Mouse (Mus musculus) embryonic facial prominence, embryonic 13.5 days (tissue): ENCODE measurements around the gene Mtss1l. TPM values are rescaled to one million over a fixed set of nuclear protein-coding genes. Genes with fewer than 3 reads are reported as not detected.

ENCODE experiments used
- ATAC-seq: fragments of 200-750 bp; cut with Nextera tagmentation; 2 replicates; pipeline ENCODE4 v1.8.0; 2017; ENCODE audit warnings: low read depth; ENCODE audit not compliant: insufficient number of reproducible peaks, insufficient read depth, low FRiP score, low TSS enrichment
- H3K27ac ChIP-seq: fragments of 300-500 bp; sonication (generic); 2 replicates; pipeline ENCODE4 v1.5.1; 2015; ENCODE audit warnings: moderate library complexity, mild to moderate bottlenecking, inconsistent platforms
- H3K27me3 ChIP-seq: fragments of 300-500 bp; sonication (generic); 2 replicates; pipeline ENCODE4 v1.6.1; 2015; ENCODE audit warnings: mild to moderate bottlenecking, inconsistent platforms
- H3K36me3 ChIP-seq: fragments of 300-500 bp; sonication (generic); 2 replicates; pipeline ENCODE4 v1.6.1; 2015; ENCODE audit warnings: mild to moderate bottlenecking, inconsistent platforms
- H3K4me1 ChIP-seq: fragments of 300-500 bp; sonication (generic); 2 replicates; pipeline ENCODE4 v1.6.1; 2015; ENCODE audit warnings: inconsistent platforms
- H3K4me2 ChIP-seq: fragments of 300-500 bp; sonication (generic); 2 replicates; pipeline ENCODE4 v1.6.1; 2015; ENCODE audit warnings: moderate library complexity, mild to moderate bottlenecking, inconsistent platforms
- H3K4me3 ChIP-seq: fragments of 300-500 bp; sonication (generic); 2 replicates; pipeline ENCODE4 v1.5.1; 2015; ENCODE audit warnings: mild to moderate bottlenecking, inconsistent platforms
- H3K9ac ChIP-seq: fragments of 300-500 bp; sonication (generic); 2 replicates; pipeline ENCODE4 v1.6.1; 2015; ENCODE audit warnings: mild to moderate bottlenecking, inconsistent platforms
- H3K9me3 ChIP-seq: fragments of 300-500 bp; sonication (generic); 2 replicates; pipeline ENCODE4 v1.6.1; 2016; ENCODE audit warnings: inconsistent platforms
- WGBS: fragments of 180-500 bp; shearing (Covaris S2); methylation state at CpG from one replicate; pipeline ENCODE4 v1.1.7; 2015; ENCODE audit warnings: mixed read lengths; 5-methylcytosine and 5-hydroxymethylcytosine counted together
- polyA plus RNA-seq: library from polyadenylated mRNA; unstranded; fragments of >200 nt; fragmentation: Nextera tagmentation; extraction: Ambion mirVana; gene quantifications from 2 replicates; pipeline ENCODE4 v1.2.1, GENCODE M21; 2015

Gene Mtss1l
- polyA plus RNA-seq, result 11.0 and 12.6 TPM in 2 replicates

- no peaks in the 10 kb centered on the region for H3K27me3 ChIP-seq
- H3K4me2 ChIP-seq, result peak within 1 kb of the TSS; percentile 96
These were observed at the start of gene Mtss1l for GRCm38 (mm10) chr8:110720685-110721598. Mtss1l (plus strand) TSS chr8:110721476.

DNA sequence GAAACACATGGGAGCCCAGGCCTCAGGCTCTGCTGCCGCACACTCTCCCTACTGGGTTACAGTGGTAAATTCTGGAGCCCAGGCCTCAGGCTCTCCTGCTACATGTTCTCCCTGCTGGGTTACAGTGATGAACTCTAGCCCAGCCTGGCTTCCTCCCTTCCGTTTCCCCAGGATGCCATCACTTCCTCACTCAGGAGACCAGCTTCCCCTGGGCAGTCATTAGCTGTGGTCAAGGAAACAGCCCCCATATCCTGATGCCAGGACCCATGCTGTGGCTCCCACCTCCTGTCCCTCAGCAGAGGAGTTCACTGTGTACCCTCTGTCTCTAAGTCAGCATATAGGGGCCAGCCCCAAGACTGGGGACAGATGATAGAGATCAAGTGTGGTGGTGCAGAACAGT is 49.1 kb upstream of the Mtss1l start:
- H3K4me2 ChIP-seq, result no peak overlapping the region
- no peak for ATAC-seq
- H3K4me1 ChIP-seq, result peaks cover 54% of the 10 kb centered on the region
- H3K4me3 ChIP-seq, result no peak overlapping the region
- H3K36me3 ChIP-seq, result peaks cover 20% of the 10 kb centered on the region
- H3K9me3 ChIP-seq, result no peaks in the 10 kb centered on the region
- H3K27ac ChIP-seq, result peak overlapping the region; percentile 72; the same call in 1 of the 2 replicates
- 80% methylated on average over 2 of the region's 2 CpGs for WGBS
- H3K9ac ChIP-seq, result no peak overlapping the region
- H3K27me3 ChIP-seq, result no peaks in the 10 kb centered on the region

More at GRCm38 (mm10) chr8:110720685-110721598, at the start of gene Mtss1l:
- ATAC-seq, result peak; percentile 78
- Histone ChIP-seq H3K4me1 (peaks cover 88% of the 10 kb centered on the region), H3K27ac (peak within 1 kb of the TSS; percentile 91), H3K36me3 (peaks cover 19% of the 10 kb centered on the region), H3K9ac (peak within 1 kb of the TSS; percentile 94), H3K4me3 (peak within 1 kb of the TSS; percentile 77), H3K9me3 (no peaks in the 10 kb centered on the region)
- WGBS, result 4% methylated on average over 71 of the region's 75 CpGs

DNA sequence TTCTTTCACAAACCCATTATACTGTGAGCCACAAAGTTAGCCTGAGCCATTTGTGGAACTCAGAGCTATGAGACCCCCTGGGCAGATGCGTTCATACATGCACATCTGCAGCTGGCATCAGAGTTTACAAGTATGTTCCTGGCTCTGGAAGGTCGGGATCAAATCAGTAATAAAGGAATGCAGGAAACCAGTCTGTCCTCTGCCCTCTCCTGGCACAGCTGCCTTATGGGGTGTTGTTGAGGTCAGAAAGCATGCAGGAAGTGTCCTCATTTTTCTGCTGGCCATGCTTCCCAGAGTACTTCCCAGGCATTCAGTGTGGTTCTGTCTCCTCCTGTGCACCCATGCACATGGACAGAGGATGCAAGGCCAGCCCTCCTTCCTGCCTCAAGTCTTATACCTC is 48.1 kb upstream of the Mtss1l start:
- no peaks in the 10 kb centered on the region for H3K9me3 ChIP-seq
- no peaks in the 10 kb centered on the region for H3K27me3 ChIP-seq
- no peak overlapping the region for H3K4me2 ChIP-seq
- H3K4me3 ChIP-seq, result no peak overlapping the region
- peak overlapping the region; percentile 72 for H3K27ac ChIP-seq
- H3K36me3 ChIP-seq, result peaks cover 20% of the 10 kb centered on the region
- 44% methylated on average over 2 of the region's 2 CpGs for WGBS
- H3K9ac ChIP-seq, result no peak overlapping the region
- no peak for ATAC-seq
- peaks cover 65% of the 10 kb centered on the region for H3K4me1 ChIP-seq

- H3K27ac ChIP-seq, result no peak overlapping the region
- ATAC-seq, result no peak
- H3K4me3 ChIP-seq, result no peak overlapping the region
- H3K4me2 ChIP-seq, result no peak overlapping the region
- no peak overlapping the region for H3K9ac ChIP-seq
- peaks cover 20% of the 10 kb centered on the region for H3K36me3 ChIP-seq
- H3K4me1 ChIP-seq, result peaks cover 79% of the 10 kb centered on the region
- 98% methylated on average over 1 of the region's 1 CpGs for WGBS
- no peaks in the 10 kb centered on the region for H3K9me3 ChIP-seq
- H3K27me3 ChIP-seq, result no peaks in the 10 kb centered on the region
These were observed 46.7 kb upstream of the Mtss1l start for GRCm38 (mm10) chr8:110674589-110674988.

DNA sequence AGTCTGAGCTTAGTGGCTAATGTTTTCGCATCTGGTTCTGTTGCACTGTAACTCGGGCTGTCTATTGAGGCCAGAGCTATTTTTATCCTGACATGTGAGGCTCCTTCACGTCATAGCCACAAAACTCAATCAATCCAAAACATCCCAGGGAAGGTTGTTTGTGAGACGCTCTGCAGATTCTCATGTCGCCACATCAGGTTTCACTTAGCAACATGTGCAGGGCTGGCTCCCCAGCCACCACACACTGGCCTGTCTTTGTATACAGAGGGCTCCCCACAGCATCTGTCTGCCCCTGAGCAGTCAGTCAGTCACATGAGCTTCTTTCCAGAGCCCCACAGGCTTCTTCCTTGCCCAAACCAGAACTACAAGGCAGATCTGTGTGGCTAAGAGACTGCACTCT is 44.6 kb upstream of the Mtss1l start:
- ATAC-seq, result peak; percentile 87
- H3K27ac ChIP-seq, result peak overlapping the region; percentile 96
- peaks cover 19% of the 10 kb centered on the region for H3K36me3 ChIP-seq
- H3K4me2 ChIP-seq, result peak overlapping the region; percentile 27
- H3K9me3 ChIP-seq, result no peaks in the 10 kb centered on the region
- 21% methylated on average over 5 of the region's 5 CpGs for WGBS
- no peak overlapping the region for H3K4me3 ChIP-seq
- peaks cover 63% of the 10 kb centered on the region for H3K4me1 ChIP-seq
- H3K9ac ChIP-seq, result no peak overlapping the region
- H3K27me3 ChIP-seq, result no peaks in the 10 kb centered on the region

- 66% methylated on average over 5 of the region's 5 CpGs for WGBS
- no peak overlapping the region for H3K9ac ChIP-seq
- peaks cover 14% of the 10 kb centered on the region for H3K36me3 ChIP-seq
These were observed 44.1 kb upstream of the Mtss1l start for GRCm38 (mm10) chr8:110677174-110677660.

GRCm38 (mm10) chr8:110678989-110679388 is 42.3 kb upstream of the Mtss1l start:
- H3K9ac ChIP-seq, result no peak overlapping the region

More at GRCm38 (mm10) chr8:110677174-110677660, 44.1 kb upstream of the Mtss1l start:
- Histone ChIP-seq H3K27me3 (no peaks in the 10 kb centered on the region), H3K4me2 (peak overlapping the region; percentile 23), H3K27ac (peak overlapping the region; percentile 96), H3K4me3 (no peak overlapping the region), H3K9me3 (no peaks in the 10 kb centered on the region), H3K4me1 (peaks cover 58% of the 10 kb centered on the region)
- ATAC-seq, result no peak; the same call in 1 of the 2 replicates

DNA sequence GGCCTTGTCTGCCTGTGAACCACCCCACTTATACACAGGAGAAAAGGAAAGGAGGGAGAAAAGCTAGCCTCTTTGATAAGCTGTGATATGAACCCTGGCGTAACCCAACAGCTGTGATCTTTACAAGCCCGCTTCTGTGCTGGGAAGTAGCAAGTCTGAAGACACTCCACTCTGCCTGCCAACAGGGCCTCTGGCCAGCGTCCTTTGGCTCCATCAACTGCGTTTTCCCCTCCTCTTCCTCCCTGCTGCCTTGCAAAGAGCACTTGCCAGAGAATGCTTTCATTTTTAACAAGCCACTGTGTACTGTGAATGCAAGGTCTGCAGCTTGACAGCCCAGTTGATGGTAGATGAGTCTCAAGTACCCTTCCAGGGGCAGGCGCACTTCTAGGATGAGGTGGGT is 33.5 kb upstream of the Mtss1l start:
- ATAC-seq, result no peak
- H3K4me1 ChIP-seq, result peaks cover 7% of the 10 kb centered on the region
- no peaks in the 10 kb centered on the region for H3K9me3 ChIP-seq
- no peaks in the 10 kb centered on the region for H3K27me3 ChIP-seq
- peaks cover 66% of the 10 kb centered on the region for H3K36me3 ChIP-seq
- no peak overlapping the region for H3K4me2 ChIP-seq
- no peak overlapping the region for H3K4me3 ChIP-seq
- H3K27ac ChIP-seq, result no peak overlapping the region
- H3K9ac ChIP-seq, result no peak overlapping the region
- WGBS, result 87% methylated on average over 5 of the region's 5 CpGs

More at GRCm38 (mm10) chr8:110678989-110679388, 42.3 kb upstream of the Mtss1l start:
- H3K4me3 ChIP-seq, result no peak overlapping the region
- peaks cover 21% of the 10 kb centered on the region for H3K36me3 ChIP-seq
- peaks cover 42% of the 10 kb centered on the region for H3K4me1 ChIP-seq
- WGBS, result 64% methylated on average over 3 of the region's 3 CpGs
- H3K4me2 ChIP-seq, result no peak overlapping the region
- no peaks in the 10 kb centered on the region for H3K27me3 ChIP-seq
- H3K27ac ChIP-seq, result peak overlapping the region; percentile 23
- ATAC-seq, result no peak
- no peaks in the 10 kb centered on the region for H3K9me3 ChIP-seq

GRCm38 (mm10) chr8:110689961-110690360 is 31.3 kb upstream of the Mtss1l start:
- H3K9me3 ChIP-seq, result no peaks in the 10 kb centered on the region
- H3K9ac ChIP-seq, result no peak overlapping the region
- WGBS, result 88% methylated on average over 9 of the region's 9 CpGs
- no peak overlapping the region; the same call in 1 of the 2 replicates for H3K27ac ChIP-seq
- H3K36me3 ChIP-seq, result peaks cover 51% of the 10 kb centered on the region
- no peaks in the 10 kb centered on the region for H3K27me3 ChIP-seq
- no peak overlapping the region for H3K4me2 ChIP-seq
- H3K4me1 ChIP-seq, result peaks cover 7% of the 10 kb centered on the region
- ATAC-seq, result no peak
- no peak overlapping the region for H3K4me3 ChIP-seq

GRCm38 (mm10) chr8:110694226-110694625 is 27.1 kb upstream of the Mtss1l start:
- WGBS, result 70% methylated on average over 5 of the region's 5 CpGs
- Histone ChIP-seq H3K27ac (no peak overlapping the region), H3K36me3 (peaks cover 34% of the 10 kb centered on the region; the same call in 1 of the 2 replicates), H3K9me3 (no peaks in the 10 kb centered on the region), H3K9ac (no peak overlapping the region), H3K27me3 (no peaks in the 10 kb centered on the region), H3K4me2 (no peak overlapping the region), H3K4me1 (peaks cover 9% of the 10 kb centered on the region; the same call in 1 of the 2 replicates), H3K4me3 (no peak overlapping the region)
- ATAC-seq, result no peak

- Histone ChIP-seq H3K4me1 (peaks cover 8% of the 10 kb centered on the region; the same call in 1 of the 2 replicates), H3K4me3 (no peak overlapping the region), H3K27me3 (no peaks in the 10 kb centered on the region), H3K36me3 (peaks cover 28% of the 10 kb centered on the region; the same call in 1 of the 2 replicates), H3K27ac (no peak overlapping the region), H3K9me3 (no peaks in the 10 kb centered on the region), H3K9ac (no peak overlapping the region), H3K4me2 (no peak overlapping the region)
- ATAC-seq, result no peak
- 83% methylated on average over 4 of the region's 4 CpGs for WGBS
These were observed 26.4 kb upstream of the Mtss1l start for GRCm38 (mm10) chr8:110694826-110695225.
